Mouse (Mus musculus): ENCODE data around the gene Dcdc2a.

- TF ChIP-seq CTCF (IDR thresholded peaks at IDR 0.05; ENCODE audit: low read depth, low read length) (no peak), POLR2A (IDR thresholded peaks at IDR 0.05; ENCODE audit: extremely low read depth, insufficient read depth, low read length) (no peak)
Measured at GRCm38 (mm10) chr13:25220186-25220787, 164.5 kb downstream of the Dcdc2a start.

All from liver, adult 2 months (tissue).